Mouse (Mus musculus) thymus, postnatal 0 days (tissue): ENCODE results near the gene Foxk1. TPM values are rescaled to one million over a fixed set of nuclear protein-coding genes. Genes with fewer than 3 reads are reported as not detected.

Experiments used
- polyA plus RNA-seq: library from polyadenylated mRNA; unstranded; fragments of >200 nt; fragmentation: Nextera tagmentation; extraction: Ambion mirVana; gene quantifications from 2 replicates; pipeline ENCODE4 v1.2.1, GENCODE M21; 2015

The Foxk1 gene
- polyA plus RNA-seq, 1 experiment from 2014 or later, result 5.1 TPM

Other genes with a start within 250 kb of the Foxk1 start
- gene Ap5z1, start 62.4 kb downstream of the Foxk1 start, polyA plus RNA-seq, result 8.1 and 9.3 TPM in 2 replicates
- not detected in 2 replicates for gene Papolb, start 128.6 kb downstream of the Foxk1 start, polyA plus RNA-seq
- 0.39 and 0.44 TPM in 2 replicates for gene Radil, start 149.6 kb downstream of the Foxk1 start, polyA plus RNA-seq
- 0.07 and 0.13 TPM in 2 replicates for gene Mmd2, start 207.3 kb downstream of the Foxk1 start, polyA plus RNA-seq
- 30.7 and 31.9 TPM in 2 replicates for gene Wipi2, start 226.2 kb downstream of the Foxk1 start, polyA plus RNA-seq